Mouse (Mus musculus) B cell, adult 62 days (primary cell): ENCODE measurements around the gene Elmo2. TPM values are rescaled to one million over a fixed set of nuclear protein-coding genes. Genes with fewer than 3 reads are reported as not detected.

ENCODE experiments used
- total RNA-seq: library from RNA; stranded (reverse); gene quantifications from 4 replicates; pipeline ENCODE4 v1.2.4, GENCODE M21; 2023

Elmo2 gene
- total RNA-seq = 31.2 to 37.6 TPM (median 35.5 TPM) in 4 replicates

GRCm38 (mm10) chr2:165326304-165327190 lies at the start of gene Elmo2:
TSS of gene Elmo2 (minus strand) at chr2:165326479.

GRCm38 (mm10) chr2:165368496-165368895 lies 42.2 kb upstream of the Elmo2 start, which contains the start of gene Zfp663:
TSS of gene Zfp663 (minus strand) at chr2:165368729.

GRCm38 (mm10) chr2:165287202-165287984 lies 38.9 kb downstream of the Elmo2 start, which contains the start of gene Slc35c2:
TSS of gene Slc35c2 (minus strand) at chr2:165287869.

Other genes with a start within 250 kb of the Elmo2 start
- not detected in 4 replicates for gene 1700025C18Rik, start 235.7 kb downstream of the Elmo2 start, total RNA-seq
- gene Cdh22, start 91.6 kb downstream of the Elmo2 start, total RNA-seq = not detected in 4 replicates
- 58.2 to 69.5 TPM (median 66.8 TPM) in 4 replicates for gene Slc35c2, start 38.6 kb downstream of the Elmo2 start, total RNA-seq
- gene Zfp663, start 42.2 kb upstream of the Elmo2 start, total RNA-seq = not detected in 4 replicates
- 0.09 TPM in 1 of 4 replicates, not detected in the others for gene Zfp334, start 61.8 kb upstream of the Elmo2 start, total RNA-seq
- gene Ocstamp, start 73.9 kb upstream of the Elmo2 start, total RNA-seq = not detected in 4 replicates
- not detected in 4 replicates for gene Slc13a3, start 146.8 kb upstream of the Elmo2 start, total RNA-seq
- 12.5 to 18.8 TPM (median 15.6 TPM) in 4 replicates for gene Trp53rka, start 166.8 kb upstream of the Elmo2 start, total RNA-seq
- not detected in 4 replicates for gene Slc2a10, start 177.3 kb upstream of the Elmo2 start, total RNA-seq